Mouse (Mus musculus): ENCODE data around the gene Pth1r. TPM values are rescaled to one million over a fixed set of nuclear protein-coding genes. Genes with fewer than 3 reads are reported as not detected.
A peak's percentile ranks its signal among the peaks of the same experiment; 100 is the strongest.
"Not testable (repeated sequence)": the region's sequence is repeated elsewhere in the genome, so short reads cannot be mapped to it uniquely, and the experiment has no call there.

Gene Pth1r
- polyA plus RNA-seq, 2 experiments from 2014 or later, result not detected

DNA sequence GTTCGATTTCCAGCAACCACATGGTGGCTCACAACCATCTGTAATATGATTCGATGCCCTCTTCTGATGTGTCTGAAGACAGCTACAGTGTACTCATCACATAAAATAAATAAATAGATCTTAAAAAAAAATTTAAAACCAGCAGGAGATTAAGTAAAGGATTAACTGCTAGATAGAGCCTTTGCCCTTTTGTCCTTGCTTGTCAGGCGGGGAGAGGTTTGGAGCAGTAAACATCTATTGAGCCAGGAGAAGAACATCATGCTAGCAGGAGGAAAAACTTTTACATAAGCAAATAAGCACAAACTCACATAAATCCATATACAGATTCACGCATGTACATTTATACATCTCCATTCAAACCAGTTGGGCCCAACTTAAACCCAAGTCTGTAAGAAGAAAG, 34.4 kb downstream of the Pth1r start:
- no peak for ATAC-seq

DNA sequence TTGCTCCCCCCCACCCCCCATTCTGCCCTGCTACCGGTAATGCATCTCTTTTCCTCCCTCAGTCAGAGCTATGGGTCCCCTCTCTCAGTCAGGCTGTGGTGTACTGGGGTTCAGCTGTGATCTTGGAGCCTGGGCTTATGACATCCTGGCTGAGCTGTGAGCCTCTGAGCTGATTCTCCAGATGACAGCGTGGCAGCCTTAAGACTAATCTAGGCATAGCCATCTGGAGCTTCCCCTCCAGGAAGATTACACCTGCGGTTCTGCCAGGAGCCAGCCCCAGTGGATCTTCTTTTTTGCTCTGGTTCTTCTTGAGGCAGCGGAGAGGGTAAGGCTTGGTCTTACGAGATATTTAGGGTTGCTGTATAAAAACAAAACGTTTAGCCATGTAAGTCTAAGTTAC, 34.9 kb downstream of the Pth1r start:
- no peak for ATAC-seq

DNA sequence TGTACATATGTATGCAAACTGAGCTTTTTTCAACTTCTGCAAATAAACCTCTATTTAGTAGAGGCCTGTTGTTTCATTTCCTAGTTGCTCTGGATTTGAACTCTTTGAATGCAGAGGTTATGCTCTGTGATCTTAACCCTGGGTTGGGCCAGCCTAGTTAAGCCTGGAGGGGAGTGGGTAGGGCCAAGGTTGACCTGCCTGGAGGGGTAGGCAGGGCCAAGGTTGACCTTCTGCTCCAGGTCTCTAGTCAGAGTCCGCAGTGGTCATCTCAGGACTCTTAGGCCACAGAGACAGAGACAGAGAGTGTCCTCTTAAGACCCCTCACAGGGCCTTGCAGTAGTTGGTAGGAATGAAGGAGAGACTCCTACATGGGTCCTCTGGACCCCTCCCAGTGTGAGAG, 35.4 kb downstream of the Pth1r start:
- ATAC-seq, result no peak

DNA sequence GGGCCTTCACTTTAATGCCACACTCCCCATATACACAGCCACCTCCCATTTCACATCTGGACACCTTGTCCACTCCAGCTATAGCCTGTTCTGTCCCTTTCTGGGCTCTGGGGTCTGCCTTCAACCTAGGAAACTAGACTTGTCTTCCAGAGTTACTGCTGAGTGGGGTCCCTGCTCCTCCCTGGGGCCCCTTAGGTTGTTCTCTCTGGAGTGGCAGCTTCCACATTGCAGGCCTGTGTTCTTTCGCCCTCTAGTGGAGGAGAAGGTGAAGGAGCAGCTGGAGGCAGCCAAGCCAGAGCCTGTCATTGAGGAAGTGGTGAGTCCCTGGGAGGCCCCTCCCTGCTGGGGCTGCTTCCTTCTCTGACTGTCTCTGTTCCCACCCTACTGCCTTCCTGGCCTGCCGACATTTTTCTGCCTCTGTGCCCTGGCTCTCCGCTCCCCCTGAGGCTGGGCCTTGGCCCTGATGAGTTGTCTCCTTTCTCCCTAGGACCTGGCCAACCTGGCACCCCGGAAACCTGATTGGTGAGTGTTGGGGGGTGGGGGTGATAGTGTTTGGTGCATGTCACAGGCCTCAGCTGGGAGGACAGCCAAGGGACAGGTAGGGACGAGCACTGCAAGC, 37.2 kb downstream of the Pth1r start:
- ATAC-seq, result peak; percentile 100

DNA sequence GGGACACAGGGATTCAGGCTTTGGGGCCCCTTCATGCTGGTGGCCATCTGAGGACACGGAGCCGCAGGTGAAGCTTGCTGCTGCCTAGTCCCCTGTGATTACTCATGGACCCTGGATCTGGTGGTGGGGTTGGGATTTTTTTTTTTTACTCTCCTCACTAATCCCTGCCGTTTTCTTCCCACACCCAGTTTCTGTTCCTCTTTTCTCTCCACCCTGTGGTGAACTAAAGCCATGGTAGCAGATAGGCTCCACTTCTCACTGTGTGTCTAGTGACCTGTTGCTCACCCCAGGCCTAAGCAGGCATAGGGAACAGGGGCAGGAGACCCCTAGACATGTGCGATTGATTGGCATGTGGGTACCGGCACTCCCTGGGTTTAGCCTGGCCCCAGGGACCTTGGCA, 40.2 kb downstream of the Pth1r start:
- ATAC-seq, result no peak

GRCm38 (mm10) chr9:110703951-110704350, 43.0 kb downstream of the Pth1r start:
- no peak for ATAC-seq

- no peak for ATAC-seq
These were observed 44.1 kb downstream of the Pth1r start for GRCm38 (mm10) chr9:110702848-110703247.

GRCm38 (mm10) chr9:110701114-110702032, 45.6 kb downstream of the Pth1r start:
- no peak for ATAC-seq

GRCm38 (mm10) chr9:110699574-110699973, 47.4 kb downstream of the Pth1r start:
- no peak for ATAC-seq

DNA sequence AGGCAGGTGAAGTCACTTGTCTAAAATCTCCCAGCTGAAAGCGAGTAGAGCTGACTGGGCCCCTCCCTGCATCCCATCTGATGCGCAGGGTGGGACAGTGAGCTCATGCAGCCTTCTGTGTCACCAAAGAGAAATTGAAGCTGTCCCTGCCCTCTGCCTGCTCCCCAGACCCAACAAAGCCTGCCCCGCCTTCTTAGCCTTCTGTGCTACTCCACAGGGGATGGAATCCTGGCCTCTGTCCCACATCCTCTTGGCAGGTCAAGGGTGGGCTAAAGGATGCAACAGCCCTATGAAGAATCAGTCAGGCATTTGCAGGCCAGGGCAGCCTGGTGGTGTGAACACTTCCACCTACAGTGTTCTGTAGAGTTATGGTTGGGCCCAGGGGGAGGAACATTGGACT, 49.5 kb downstream of the Pth1r start:
- no peak for ATAC-seq

GRCm38 (mm10) chr9:110696427-110696826, 50.5 kb downstream of the Pth1r start:
- ATAC-seq, result no peak

DNA sequence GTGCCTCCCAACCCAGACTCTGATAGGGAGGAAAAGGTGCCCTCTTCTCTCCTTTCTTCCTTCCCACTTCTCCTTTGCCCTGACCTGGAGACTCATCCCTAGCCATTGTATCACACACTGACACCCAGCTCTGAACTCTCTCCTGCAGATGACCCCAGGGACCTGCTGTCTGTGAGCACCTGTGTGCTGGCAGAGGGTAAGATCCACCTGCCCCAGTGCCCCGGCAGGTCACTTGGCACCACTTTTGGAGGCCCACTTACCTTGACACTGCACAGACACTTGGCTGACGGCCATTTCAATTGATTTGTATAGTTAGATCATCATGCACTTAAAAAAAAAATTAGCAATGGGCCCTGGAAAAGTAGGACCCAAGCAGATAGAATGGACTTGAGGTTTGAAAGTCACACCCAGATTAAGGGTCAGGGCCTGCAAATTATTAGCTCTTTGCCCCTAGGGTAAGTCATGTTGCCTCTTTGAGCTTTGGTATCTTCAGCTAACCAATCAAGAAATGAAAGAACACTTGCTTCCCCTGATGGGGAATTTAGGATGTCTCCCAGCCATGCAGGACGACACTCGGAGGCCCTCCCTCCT, 51.7 kb downstream of the Pth1r start:
- ATAC-seq, result no peak

- ATAC-seq, result no peak
These were observed 57.6 kb downstream of the Pth1r start for GRCm38 (mm10) chr9:110689261-110689779.

DNA sequence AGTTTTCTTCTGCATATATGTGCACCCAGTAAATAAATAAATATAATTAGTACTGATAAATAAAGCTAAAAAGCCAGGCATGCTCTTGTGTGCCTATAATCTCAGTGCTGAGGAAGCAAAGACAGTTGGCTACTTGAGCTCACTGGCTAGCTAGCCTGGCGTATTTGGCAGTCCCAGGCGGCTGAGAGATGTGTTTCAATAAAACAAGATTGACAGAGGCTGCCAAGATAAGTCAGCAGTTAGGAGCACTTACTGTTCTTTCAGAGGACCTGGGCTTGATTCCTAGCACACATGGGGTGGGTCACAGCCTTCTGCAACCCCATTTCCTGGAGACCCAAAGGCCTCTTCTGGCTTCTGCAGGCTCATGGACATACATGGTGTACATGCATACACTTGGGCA, 59.1 kb downstream of the Pth1r start:
- no peak for ATAC-seq

DNA sequence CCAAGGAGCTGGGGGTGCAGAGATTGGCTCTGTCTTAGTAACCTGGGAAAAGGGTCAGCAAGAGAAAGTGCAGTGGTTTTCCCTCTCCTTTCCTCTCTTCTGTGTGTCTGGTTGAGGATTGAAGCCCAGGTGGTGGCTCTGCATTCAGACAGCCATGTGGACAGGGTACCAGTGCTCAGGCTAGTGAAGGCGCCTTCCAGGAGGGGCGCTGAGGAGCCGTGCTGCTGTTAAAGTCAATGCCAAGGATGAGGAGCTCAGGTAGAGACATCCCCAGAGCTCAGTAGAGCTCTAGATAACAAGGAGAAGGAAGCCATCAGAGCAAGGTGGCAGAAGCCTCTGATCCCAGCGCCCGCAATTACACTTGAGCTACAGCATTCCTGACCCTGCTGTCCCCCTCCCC, 59.9 kb downstream of the Pth1r start:
- no peak for ATAC-seq

DNA sequence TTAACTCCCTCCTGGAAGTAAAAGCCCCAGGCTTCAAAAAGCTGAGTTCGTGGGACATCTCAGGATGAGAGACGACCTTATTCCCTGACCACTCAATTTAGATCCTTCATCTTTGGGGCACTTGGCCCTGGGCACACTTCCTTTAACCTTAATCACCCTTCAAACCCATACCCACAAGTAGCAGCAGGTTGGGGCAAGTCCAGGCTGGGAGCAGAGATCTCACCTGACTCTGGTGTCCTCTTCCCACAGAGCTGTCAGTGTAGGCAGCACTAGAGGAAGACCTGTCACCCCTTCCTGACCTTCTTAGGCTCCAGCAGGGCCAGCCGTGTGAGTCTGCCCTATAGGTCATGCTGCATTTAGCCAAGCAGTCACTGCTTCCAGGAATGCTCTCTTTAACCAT, 60.5 kb downstream of the Pth1r start:
- ATAC-seq, result no peak

DNA sequence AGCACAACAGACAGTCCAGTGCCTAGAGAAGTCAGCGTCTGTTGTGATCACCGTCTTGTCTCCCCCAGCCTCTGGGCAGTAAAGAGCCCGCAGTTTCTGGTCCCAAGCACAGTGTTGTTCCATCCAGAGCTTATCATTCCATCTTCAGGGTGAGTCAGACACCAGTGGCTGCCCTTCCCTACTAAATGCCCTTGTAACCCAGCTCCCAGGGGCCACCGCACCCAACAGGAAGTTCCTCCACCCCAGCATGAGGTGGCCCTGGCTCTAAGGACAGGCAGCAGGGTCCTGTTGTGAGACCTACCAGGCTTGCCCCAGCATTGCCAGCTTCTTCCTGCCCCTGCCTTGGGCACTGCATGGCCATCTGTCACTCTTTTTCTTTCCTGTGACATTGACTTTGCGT, 61.4 kb downstream of the Pth1r start:
- peak; percentile 61 for ATAC-seq

- peak; percentile 86 for ATAC-seq
These were observed 61.8 kb downstream of the Pth1r start for GRCm38 (mm10) chr9:110685187-110685586.

DNA sequence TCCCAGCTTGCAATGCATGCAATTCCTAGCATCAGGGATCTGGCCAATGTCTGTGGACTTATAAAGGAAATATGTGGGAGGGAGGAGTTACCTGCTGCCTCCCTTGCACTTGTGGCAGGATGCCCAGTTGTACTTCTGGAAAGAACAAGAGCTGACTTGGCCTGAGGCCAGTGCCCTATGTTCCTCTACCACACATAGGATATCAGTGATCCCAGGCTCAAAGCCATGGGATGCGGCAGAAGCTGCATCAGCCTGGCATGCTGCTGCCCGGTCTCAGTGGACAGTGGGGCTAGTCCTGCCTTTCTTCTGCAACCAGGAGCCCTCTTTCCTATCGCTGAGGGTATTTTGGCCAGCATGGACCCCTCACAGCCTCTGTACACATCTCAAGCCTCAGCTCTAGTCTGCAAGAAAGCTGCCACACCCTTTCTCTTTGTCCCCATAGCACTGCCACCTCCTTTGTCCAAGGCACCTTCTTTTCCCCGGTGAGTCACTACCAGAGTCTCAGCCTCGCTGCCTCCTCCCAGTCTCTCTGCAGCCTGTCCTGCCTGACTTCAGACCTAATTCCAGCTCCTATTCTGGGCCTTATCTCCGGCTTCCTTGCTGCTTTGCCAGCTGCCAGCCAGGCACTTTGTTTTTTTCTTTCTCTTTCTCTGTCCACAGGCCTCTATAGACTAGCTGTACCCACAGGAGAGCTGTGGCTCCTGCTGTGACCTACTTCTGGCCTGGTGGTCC, 62.7 kb downstream of the Pth1r start:
- ATAC-seq, result no peak

DNA sequence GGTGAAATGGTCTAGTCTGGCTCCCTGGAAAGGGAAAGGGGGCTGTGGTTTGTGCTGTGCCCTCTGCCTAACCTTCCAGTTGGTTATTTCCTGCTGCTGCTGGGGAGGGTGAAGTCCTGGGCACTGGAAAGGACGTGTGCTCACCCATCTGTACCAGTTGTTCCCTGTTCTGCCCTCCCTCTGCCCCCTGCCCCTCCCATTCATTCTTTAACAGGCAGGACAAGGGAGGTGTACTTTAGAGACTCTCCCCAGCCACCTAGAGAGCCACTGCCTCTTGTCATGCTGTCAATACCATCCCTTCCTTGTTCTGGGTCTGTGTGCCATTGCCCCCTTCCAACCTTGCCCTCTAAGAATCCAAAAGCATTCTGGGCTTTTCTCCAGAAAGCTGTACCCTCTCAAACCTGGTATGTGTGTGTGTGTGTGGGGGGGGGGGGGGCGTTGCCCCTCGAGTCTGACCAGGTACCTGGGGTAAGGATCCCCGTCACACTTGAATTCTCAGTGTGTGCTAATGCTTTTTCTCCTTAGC, 63.3 kb downstream of the Pth1r start:
- no peak for ATAC-seq

- ATAC-seq, result not testable (repeated sequence)
These were observed 64.2 kb downstream of the Pth1r start for GRCm38 (mm10) chr9:110682697-110683096.

DNA sequence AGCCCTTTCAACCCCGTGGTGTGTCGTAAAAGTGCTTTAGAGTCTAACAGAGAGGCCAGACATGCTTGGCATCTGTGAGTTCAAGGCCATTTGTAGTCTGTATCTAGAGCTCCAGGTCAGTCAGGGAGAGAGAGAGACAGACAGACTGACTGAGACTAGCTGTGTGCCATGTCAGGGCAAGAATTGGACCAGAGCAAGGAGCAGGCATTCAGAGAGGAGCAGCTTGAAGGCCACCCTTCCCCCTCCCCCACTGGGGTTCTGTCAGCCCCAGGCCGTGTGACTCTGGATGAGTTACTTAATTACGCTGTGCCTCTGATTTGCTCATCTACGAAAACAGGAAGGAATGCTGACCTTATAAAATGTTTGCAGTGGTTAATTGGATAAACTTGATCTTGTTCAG, 64.7 kb downstream of the Pth1r start:
- ATAC-seq, result no peak

GRCm38 (mm10) chr9:110681817-110682216, 65.1 kb downstream of the Pth1r start:
- no peak for ATAC-seq
